Mouse (Mus musculus) heart, embryonic 13.5 days (tissue): ENCODE results near the gene Chpt1. TPM values are rescaled to one million over a fixed set of nuclear protein-coding genes. Genes with fewer than 3 reads are reported as not detected.

Experiments
- ATAC-seq: fragments of 200-750 bp; cut with Nextera tagmentation; 2 replicates; pipeline ENCODE4 v1.8.0; 2017; ENCODE audit warnings: moderate TSS enrichment; ENCODE audit not compliant: insufficient number of reproducible peaks, low FRiP score, low TSS enrichment; ENCODE audit errors: extremely low read depth
- H3K27ac ChIP-seq: fragments of 300-500 bp; sonication (generic); replicated peaks from 2 replicates; pipeline ENCODE4 v1.5.1; 2015; ENCODE audit warnings: moderate library complexity, mild to moderate bottlenecking, inconsistent platforms
- H3K27me3 ChIP-seq: fragments of 300-500 bp; sonication (generic); replicated peaks from 2 replicates; pipeline ENCODE4 v1.6.1; 2015; ENCODE audit warnings: mild to moderate bottlenecking, inconsistent platforms
- H3K36me3 ChIP-seq: fragments of 300-500 bp; sonication (generic); 2 replicates; pipeline ENCODE4 v1.6.1; 2015; ENCODE audit warnings: mild to moderate bottlenecking, inconsistent platforms
- H3K4me1 ChIP-seq: fragments of 300-500 bp; sonication (generic); 2 replicates; pipeline ENCODE4 v1.6.1; 2015; ENCODE audit warnings: inconsistent platforms
- H3K4me2 ChIP-seq: fragments of 300-500 bp; sonication (generic); 2 replicates; pipeline ENCODE4 v1.6.1; 2015; ENCODE audit warnings: inconsistent platforms, mild to moderate bottlenecking, moderate library complexity
- H3K4me3 ChIP-seq: fragments of 300-500 bp; sonication (generic); 2 replicates; pipeline ENCODE4 v1.5.1; 2015; ENCODE audit warnings: moderate library complexity, mild to moderate bottlenecking, inconsistent platforms
- H3K9ac ChIP-seq: fragments of 300-500 bp; sonication (generic); 2 replicates; pipeline ENCODE4 v1.6.1; 2015; ENCODE audit warnings: inconsistent platforms, mild to moderate bottlenecking, moderate library complexity
- H3K9me3 ChIP-seq: fragments of 300-500 bp; sonication (generic); 2 replicates; pipeline ENCODE4 v1.6.1; 2016; ENCODE audit warnings: inconsistent platforms
- WGBS: fragments of 180-500 bp; shearing (Covaris S2); methylation state at CpG from one replicate; pipeline ENCODE4 v1.1.7; 2015; ENCODE audit warnings: mixed read lengths; 5-methylcytosine and 5-hydroxymethylcytosine counted together
- polyA plus RNA-seq: library from polyadenylated mRNA; unstranded; fragments of >200 nt; fragmentation: Nextera tagmentation; extraction: Ambion mirVana; gene quantifications from 2 replicates; pipeline ENCODE4 v1.2.1, GENCODE M21; 2015

Chpt1 gene
- polyA plus RNA-seq, 1 experiment from 2014 or later = 14.2 TPM

DNA sequence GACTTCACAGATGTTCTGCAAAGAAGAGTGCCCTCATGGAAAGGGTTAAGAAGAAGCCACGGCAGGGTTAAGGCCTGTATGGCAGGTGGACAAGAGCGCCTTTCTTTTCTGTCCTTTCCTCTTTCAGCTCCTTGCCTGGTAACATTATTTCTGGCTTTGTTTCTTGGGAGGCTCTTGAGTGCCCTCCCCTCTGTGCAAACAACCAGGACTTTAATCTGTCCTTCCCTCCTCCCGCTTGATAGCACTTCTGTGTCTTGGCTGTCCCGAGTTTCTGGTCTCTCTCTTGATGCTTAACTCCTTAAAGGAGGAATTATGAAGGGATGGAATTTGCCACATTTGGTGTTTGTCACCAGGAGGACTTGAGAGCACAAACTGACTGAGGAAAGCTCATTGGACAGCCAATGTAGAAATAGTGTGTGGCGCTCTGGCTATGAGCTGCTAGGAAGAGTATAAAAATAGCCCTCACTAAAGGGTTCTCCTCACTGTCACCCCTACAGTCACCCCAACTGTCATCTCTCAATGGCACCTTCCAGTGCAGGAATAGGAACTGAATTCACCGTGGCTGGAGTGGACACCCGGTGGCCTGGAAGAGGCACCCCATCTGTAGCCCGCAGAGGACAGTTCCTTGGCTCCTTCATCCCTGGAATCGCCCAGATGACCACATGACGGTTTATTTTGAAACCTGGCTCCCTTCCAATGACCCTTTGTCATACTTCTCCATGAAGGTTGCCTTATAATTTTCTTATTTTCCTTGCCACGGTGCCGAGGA is 6.8 kb upstream of the Chpt1 start:
- peaks cover 22% of the 10 kb centered on the region for H3K4me1 ChIP-seq
- H3K27me3 ChIP-seq = no peaks in the 10 kb centered on the region
- peak overlapping the region; percentile 46 for H3K4me2 ChIP-seq
- H3K27ac ChIP-seq = peak overlapping the region; percentile 74
- 32% methylated on average over 12 of the region's 12 CpGs for WGBS
- H3K4me3 ChIP-seq = no peak overlapping the region
- no peaks in the 10 kb centered on the region for H3K36me3 ChIP-seq
- H3K9me3 ChIP-seq = no peaks in the 10 kb centered on the region
- 0 out of 2 replicates have a peak overlapping the region, but pooled peaks have one; percentile 37 for H3K9ac ChIP-seq
- no peak for ATAC-seq

DNA sequence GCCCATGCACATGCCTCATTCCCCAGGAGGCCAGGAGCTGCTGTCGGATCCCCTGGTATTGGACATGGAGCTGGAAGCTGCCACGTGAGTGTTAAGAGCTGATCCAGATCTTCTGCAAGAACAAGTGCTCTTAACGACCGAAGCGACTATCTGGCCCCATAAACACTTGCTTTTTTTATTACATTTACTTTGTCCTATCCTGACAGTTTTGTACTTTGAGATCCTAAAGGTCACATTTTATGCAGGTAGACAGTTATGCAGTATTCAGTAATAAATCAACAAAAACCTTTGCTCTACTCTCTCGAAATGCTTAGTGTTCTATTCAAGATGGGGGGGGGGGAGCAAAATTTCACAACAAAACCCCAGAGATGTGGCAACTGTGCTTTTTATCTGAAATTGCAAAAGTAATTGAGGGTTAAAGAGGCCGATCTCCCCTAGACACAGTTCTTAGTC is 3.8 kb upstream of the Chpt1 start:
- Histone ChIP-seq H3K4me3 (no peak overlapping the region), H3K4me1 (peaks cover 27% of the 10 kb centered on the region), H3K9ac (no peak overlapping the region), H3K4me2 (no peak overlapping the region), H3K9me3 (no peaks in the 10 kb centered on the region), H3K36me3 (no peaks in the 10 kb centered on the region), H3K27me3 (no peaks in the 10 kb centered on the region), H3K27ac (no peak overlapping the region)
- 56% methylated on average over 7 of the region's 7 CpGs for WGBS
- ATAC-seq = no peak

DNA sequence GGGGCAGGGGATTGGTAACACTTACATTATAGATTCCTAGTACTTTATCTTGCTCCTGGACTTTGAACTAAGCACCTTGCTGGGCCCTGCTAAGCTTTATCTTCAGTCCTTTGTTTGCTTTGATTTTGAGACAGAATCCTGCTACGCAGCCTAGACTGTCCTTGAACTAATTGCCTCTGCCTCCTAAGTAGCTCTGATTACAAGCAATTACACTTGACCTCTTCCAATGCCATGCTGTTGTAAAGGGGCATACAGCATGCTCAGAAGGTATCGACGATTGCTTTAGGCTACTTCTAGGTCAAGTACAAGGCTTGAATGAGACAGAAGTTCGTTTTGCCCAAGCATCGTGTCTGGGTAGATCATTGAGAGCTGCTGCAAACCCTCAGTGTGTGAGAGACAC is 1.4 kb upstream of the Chpt1 start:
- Histone ChIP-seq H3K36me3 (no peaks in the 10 kb centered on the region), H3K9ac (no peak overlapping the region), H3K4me1 (peaks cover 40% of the 10 kb centered on the region), H3K4me3 (no peak overlapping the region), H3K27ac (no peak overlapping the region), H3K27me3 (no peaks in the 10 kb centered on the region), H3K4me2 (no peak overlapping the region), H3K9me3 (no peaks in the 10 kb centered on the region)
- no peak for ATAC-seq
- 58% methylated on average over 5 of the region's 5 CpGs for WGBS

DNA sequence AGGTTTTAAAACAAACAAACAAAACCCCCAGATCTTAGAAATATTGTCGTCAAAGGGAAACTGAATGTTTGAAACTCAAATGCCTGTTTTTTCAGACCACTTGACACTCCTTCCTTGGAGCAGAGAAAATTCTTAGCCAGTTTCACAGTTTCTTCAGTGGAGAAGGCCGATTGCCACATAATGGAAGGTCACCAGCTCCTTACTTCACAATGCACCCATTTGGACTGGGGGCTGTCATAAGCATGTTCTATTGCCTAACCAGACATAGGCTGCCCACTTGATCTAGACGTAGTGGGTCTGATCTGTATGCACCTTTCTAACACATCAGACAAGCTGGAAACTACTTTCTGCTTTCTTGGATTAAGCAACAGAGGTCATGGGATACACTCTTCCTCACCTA is 608 bp upstream of the Chpt1 start:
- Histone ChIP-seq H3K36me3 (no peaks in the 10 kb centered on the region), H3K27me3 (no peaks in the 10 kb centered on the region), H3K4me3 (0 out of 2 replicates have a peak overlapping the region, but pooled peaks have one; percentile 85), H3K4me2 (peak overlapping the region; percentile 91), H3K27ac (no peak overlapping the region), H3K9ac (peak overlapping the region; percentile 74; the same call in 1 of the 2 replicates), H3K9me3 (no peaks in the 10 kb centered on the region), H3K4me1 (peaks cover 35% of the 10 kb centered on the region)
- 49% methylated on average over 3 of the region's 3 CpGs for WGBS
- ATAC-seq = no peak

DNA sequence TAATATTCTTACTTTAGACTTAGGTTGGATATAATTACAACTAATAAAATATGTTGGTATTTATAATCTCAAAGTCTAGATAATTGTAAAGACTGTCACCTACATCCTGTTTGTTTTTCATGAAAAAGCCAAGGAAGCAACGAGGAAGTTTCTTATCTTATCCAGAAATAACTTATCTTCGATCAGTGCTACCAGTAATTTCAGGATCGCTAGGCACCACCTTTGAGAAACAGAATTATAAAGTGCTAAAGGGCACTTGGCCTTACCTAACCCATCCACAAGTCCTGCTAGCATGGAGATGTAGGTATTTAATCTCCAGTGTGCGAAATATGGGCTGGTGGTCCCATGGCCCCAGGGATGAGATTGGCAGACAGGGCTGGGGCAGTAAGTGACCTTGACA is 954 bp downstream of the Chpt1 start:
- peak overlapping the region; percentile 85 for H3K4me3 ChIP-seq
- peak overlapping the region; percentile 93 for H3K9ac ChIP-seq
- 16% methylated on average over 4 of the region's 4 CpGs for WGBS
- peak overlapping the region; percentile 76 for H3K27ac ChIP-seq
- no peaks in the 10 kb centered on the region for H3K9me3 ChIP-seq
- H3K4me2 ChIP-seq = peak overlapping the region; percentile 91
- H3K4me1 ChIP-seq = peaks cover 35% of the 10 kb centered on the region
- H3K27me3 ChIP-seq = no peaks in the 10 kb centered on the region
- no peaks in the 10 kb centered on the region for H3K36me3 ChIP-seq
- no peak for ATAC-seq

DNA sequence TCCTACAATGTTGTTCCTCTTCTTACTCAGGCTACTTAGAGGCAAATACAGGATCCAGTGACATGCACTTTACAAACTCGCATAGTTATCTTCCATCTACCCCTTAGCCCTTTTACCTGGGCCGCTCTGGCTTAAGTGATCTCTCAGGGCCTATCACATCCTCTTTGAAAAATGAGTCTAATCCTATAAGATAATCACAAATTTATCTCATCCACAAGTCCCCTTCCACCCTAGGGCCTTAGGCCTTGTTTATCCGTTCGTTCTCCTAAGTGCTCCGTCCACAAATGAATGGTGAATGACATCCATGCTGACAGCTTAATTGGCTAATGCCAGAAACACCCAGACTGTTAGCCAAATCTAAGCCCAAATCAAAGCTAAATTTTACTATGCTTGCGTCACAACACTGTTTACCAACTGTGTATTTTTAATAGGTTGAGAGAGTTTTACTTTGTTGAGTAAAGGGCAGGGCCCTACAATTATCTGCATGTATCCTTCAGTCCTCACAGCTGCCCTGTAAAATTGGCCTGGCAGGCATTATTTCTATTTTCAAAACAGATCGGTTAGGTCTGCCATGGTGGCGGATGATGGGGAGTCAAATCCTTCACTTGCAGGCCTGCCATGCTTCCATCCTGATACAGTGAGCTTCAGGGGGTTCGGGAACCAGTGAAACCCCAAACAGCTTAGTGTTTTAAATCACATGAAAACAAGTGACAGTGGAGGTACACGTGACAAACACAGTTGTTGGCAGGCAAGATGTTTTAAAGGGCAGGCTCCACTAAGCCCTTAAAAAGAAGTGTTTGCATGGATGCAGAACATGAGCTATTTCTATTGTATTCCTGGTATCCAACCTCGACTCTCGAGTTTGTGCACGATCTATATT is 1.7 kb downstream of the Chpt1 start:
- H3K27ac ChIP-seq = 0 out of 2 replicates have a peak overlapping the region, but pooled peaks have one; percentile 9
- no peaks in the 10 kb centered on the region for H3K9me3 ChIP-seq
- peak overlapping the region; percentile 91 for H3K4me2 ChIP-seq
- 57% methylated on average over 13 of the region's 13 CpGs for WGBS
- no peak for ATAC-seq
- H3K9ac ChIP-seq = 0 out of 2 replicates have a peak overlapping the region, but pooled peaks have one; percentile 0
- H3K4me1 ChIP-seq = peaks cover 35% of the 10 kb centered on the region
- H3K27me3 ChIP-seq = no peaks in the 10 kb centered on the region
- H3K4me3 ChIP-seq = peak overlapping the region; percentile 85; the same call in 1 of the 2 replicates
- no peaks in the 10 kb centered on the region for H3K36me3 ChIP-seq

DNA sequence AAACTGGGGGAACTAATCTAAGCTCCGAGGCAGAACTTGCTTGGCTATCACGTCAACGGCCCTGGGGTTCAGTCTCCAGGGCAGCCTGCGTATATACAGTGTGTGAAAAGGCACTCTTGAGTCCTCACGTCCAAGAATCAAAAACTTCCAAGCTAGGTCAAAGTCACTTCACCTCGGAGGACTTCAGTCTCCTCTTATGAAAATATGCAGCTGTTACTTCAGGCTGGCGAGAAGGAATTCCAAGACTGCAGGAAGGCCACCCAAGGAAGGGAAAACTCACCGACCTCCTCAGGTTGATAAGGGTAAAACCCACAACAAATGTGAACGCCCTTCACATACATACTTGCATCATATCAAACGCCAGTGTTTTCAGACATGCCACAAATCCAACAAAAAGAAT is 2.5 kb downstream of the Chpt1 start:
- Histone ChIP-seq H3K4me1 (peaks cover 35% of the 10 kb centered on the region), H3K9me3 (no peaks in the 10 kb centered on the region), H3K9ac (no peak overlapping the region), H3K4me2 (0 out of 2 replicates have a peak overlapping the region, but pooled peaks have one; percentile 91), H3K36me3 (no peaks in the 10 kb centered on the region), H3K4me3 (no peak overlapping the region), H3K27ac (no peak overlapping the region), H3K27me3 (no peaks in the 10 kb centered on the region)
- ATAC-seq = no peak
- WGBS = 41% methylated on average over 10 of the region's 10 CpGs

DNA sequence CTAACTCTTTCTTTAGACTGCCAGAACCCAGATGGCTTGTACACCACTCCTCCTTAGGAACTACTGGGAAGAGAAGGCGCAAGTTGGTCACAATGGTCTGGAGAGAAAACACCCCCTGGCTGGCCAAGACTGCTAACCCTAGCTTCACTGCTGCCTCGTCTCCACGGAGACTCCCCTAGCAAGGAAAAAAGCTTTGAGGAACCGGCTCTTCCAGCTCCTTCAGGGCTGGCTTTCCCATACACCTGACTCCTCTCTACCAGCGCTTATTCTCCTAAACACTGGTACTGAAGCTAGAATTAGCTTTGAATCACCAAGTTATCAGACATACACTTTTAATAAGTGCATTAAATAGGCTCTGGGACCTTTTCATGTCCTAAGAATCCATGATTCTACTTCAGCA is 3.9 kb downstream of the Chpt1 start:
- H3K27me3 ChIP-seq = no peaks in the 10 kb centered on the region
- no peak overlapping the region for H3K4me3 ChIP-seq
- no peak for ATAC-seq
- H3K9ac ChIP-seq = no peak overlapping the region
- H3K4me1 ChIP-seq = peaks cover 35% of the 10 kb centered on the region
- 69% methylated on average over 5 of the region's 5 CpGs for WGBS
- no peak overlapping the region for H3K4me2 ChIP-seq
- H3K9me3 ChIP-seq = no peaks in the 10 kb centered on the region
- H3K27ac ChIP-seq = no peak overlapping the region
- H3K36me3 ChIP-seq = no peaks in the 10 kb centered on the region

DNA sequence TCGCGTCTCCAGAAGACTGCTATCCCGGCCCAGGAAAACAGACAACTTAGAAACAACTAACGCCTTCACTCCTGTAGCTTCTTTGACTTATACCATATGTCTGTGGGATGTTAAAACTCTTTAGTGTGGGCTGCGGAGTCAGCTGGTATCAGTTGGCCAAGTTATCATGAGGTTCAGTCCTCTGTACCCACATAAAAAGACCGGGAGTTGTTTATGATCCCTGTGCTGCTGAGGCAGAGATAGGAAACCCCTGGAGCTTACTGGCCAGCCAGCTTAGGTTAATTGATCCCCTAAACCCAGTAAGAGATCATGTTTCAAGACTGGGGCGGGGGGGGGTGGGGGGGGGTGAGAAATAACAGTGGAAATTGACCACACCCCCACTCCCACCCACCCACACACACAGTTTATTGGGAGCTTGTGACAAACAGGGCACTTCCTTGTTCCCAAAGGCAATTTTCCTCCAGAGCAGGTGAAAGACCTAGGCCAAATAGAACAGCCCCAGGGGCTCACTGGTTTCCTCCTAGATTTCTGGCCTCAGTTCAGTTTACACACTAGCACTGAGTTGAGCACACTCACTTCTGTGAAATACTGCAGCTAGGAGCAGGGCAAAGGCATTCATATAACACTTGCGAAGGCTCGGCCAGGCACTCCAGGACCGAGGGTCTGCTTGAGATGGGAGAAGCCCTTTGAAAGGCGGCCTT is 6.9 kb downstream of the Chpt1 start:
- Histone ChIP-seq H3K27me3 (no peaks in the 10 kb centered on the region), H3K4me2 (no peak overlapping the region), H3K9ac (no peak overlapping the region), H3K36me3 (no peaks in the 10 kb centered on the region), H3K9me3 (no peaks in the 10 kb centered on the region), H3K27ac (no peak overlapping the region), H3K4me3 (no peak overlapping the region), H3K4me1 (peaks cover 16% of the 10 kb centered on the region)
- no peak for ATAC-seq
- 66% methylated on average over 11 of the region's 11 CpGs for WGBS

DNA sequence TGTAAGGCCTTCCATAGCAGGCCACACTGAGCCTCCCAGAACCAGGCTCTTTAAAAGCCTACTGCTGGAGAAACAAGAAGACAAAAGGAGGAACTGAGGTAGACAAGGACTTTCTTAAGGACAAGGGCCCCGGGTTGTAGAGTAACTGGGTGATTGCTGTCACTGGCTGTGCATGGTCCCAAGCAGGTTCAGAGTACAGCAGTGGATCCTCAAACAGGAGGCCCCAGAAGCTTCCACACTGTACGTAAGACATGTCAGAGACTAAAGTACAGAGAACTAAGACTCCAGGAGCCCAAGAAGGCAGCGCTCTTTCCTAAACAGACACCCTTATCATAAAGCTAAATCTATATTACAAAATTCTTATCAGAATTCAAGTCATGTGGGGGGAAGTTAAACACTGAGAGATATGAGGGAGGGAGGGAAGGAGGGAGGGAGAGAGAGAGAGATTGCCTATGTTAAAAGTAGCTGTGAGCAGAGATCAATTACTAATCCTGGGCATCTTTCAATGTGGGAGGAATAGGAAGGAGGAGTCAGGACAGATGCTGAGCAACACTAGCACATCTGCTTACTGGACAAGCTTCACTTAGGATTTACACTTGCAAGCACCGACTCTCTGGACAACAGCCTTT is 8.8 kb downstream of the Chpt1 start:
- 69% methylated on average over 4 of the region's 4 CpGs for WGBS

More for the DNA sequence above, 8.8 kb downstream of the Chpt1 start:
- Histone ChIP-seq H3K9ac (no peak overlapping the region), H3K27me3 (no peaks in the 10 kb centered on the region), H3K27ac (no peak overlapping the region), H3K4me2 (no peak overlapping the region), H3K36me3 (no peaks in the 10 kb centered on the region), H3K4me1 (no peaks in the 10 kb centered on the region), H3K4me3 (no peak overlapping the region), H3K9me3 (no peaks in the 10 kb centered on the region)
- no peak for ATAC-seq
